Mouse (Mus musculus) E14TG2a.4 (cell line): ENCODE results near the gene Sp6.
A peak's percentile ranks its signal among the peaks of the same experiment; 100 is the strongest.

Experiments used
- CTCF ChIP-seq: conservative IDR thresholded peaks from 2 replicates; pipeline ENCODE4 v1.5.1; 2014; ENCODE audit warnings: low read length
- POU5F1 ChIP-seq: IDR thresholded peaks from 2 replicates; pipeline ENCODE4 v1.6.1; 2014; ENCODE audit warnings: low read length, borderline replicate concordance

GRCm38 (mm10) chr11:97025721-97026344, 12.6 kb downstream of the Sp6 start:
- TF ChIP-seq CTCF (peak; percentile 86), POU5F1 (no peak)
